Mouse (Mus musculus) Patski (cell line): ENCODE data around the gene Spata16. TPM values are rescaled to one million over a fixed set of nuclear protein-coding genes. Genes with fewer than 3 reads are reported as not detected.

Experiments used
- ATAC-seq: fragments of 100-300 bp; one replicate; pipeline ENCODE4 v1.8.0; 2021
- CTCF ChIA-PET: fragments of 350-600 bp; sonication (Branson Sonifier 250); formaldehyde crosslinking; loops from one replicate; lab custom pipeline; 2022; ENCODE audit warnings: inconsistent platforms; lab: Charles Lee
- POLR2A ChIA-PET: fragments of 350-600 bp; sonication (Branson Sonifier 250); formaldehyde crosslinking; loops from one replicate; lab custom pipeline; 2022; ENCODE audit warnings: antibody characterized with exemption, inconsistent platforms; lab: Charles Lee
- DNase-seq: peaks from one replicate; pipeline ENCODE4 v3.0.0-alpha.2; 2011; ENCODE audit warnings: low read depth, low spot score
- H3K27me3 ChIP-seq: fragments of 371-371 bp; one replicate; pipeline ENCODE4 v1.5.1; 2021
- CTCF ChIP-seq: fragments of 100-300 bp; IDR thresholded peaks from one replicate; pipeline ENCODE4 v1.5.1; 2021
- in situ Hi-C: fragments of 300-500 bp; cut with MboI; formaldehyde crosslinking; loops from 3 replicates; pipeline ENCODE4 v1.11.1; 2018; ENCODE audit warnings: low pct_unique_long_range_greater_than_20kb, mixed read lengths
- polyA plus RNA-seq: library from polyadenylated mRNA; unstranded; gene quantifications from one replicate; pipeline ENCODE4 v1.2.3, GENCODE M21; 2021

The Spata16 gene
- polyA plus RNA-seq, 1 experiment from 2014 or later = not detected

GRCm38 (mm10) chr3:26877291-26877690 lies 239.9 kb downstream of the Spata16 start:
- POLR2A ChIA-PET = no interaction called here
- DNase-seq (no peak), ATAC-seq (no peak)
- no peak for TF ChIP-seq CTCF
- in situ Hi-C loops = no loop called here
- CTCF ChIA-PET = interaction anchor here (1.0 kb wide), 1 partner anchor 33 kb away, joined by 3 read pairs; no protein-coding TSS in a partner anchor
- peaks cover 2% of the 10 kb centered on the region for H3K27me3 ChIP-seq

- no peak for DNase-seq
- no peak for TF ChIP-seq CTCF
- no peak for ATAC-seq
- POLR2A ChIA-PET = no interaction called here
- CTCF ChIA-PET = interaction anchor here (1.0 kb wide), 1 partner anchor 21 kb away, joined by 3 read pairs; no protein-coding TSS in a partner anchor
- peaks cover 13% of the 10 kb centered on the region for H3K27me3 ChIP-seq
- in situ Hi-C loops = no loop called here
Observed at GRCm38 (mm10) chr3:26916607-26917006, 279.2 kb downstream of the Spata16 start.

GRCm38 (mm10) chr3:26920986-26921385 lies 283.6 kb downstream of the Spata16 start:
- ChIA-PET CTCF (interaction anchor here (1.5 to 2.4 kb wide), 3 partner anchors 11 to 20 kb away, joined by 4 to 5 read pairs (median 4); no protein-coding TSS in a partner anchor), POLR2A (no interaction called here)
- DNase-seq (no peak), ATAC-seq (no peak)
- in situ Hi-C loops = no loop called here
- TF ChIP-seq CTCF = no peak
- H3K27me3 ChIP-seq = peaks cover 20% of the 10 kb centered on the region

- DNase-seq (no peak), ATAC-seq (no peak)
- ChIA-PET POLR2A (no interaction called here), CTCF (interaction anchor here (1.5 kb wide), 1 partner anchor 10 kb away, joined by 4 read pairs; no protein-coding TSS in a partner anchor)
- in situ Hi-C loops = no loop called here
- peaks cover 20% of the 10 kb centered on the region for H3K27me3 ChIP-seq
- TF ChIP-seq CTCF = no peak
Observed at GRCm38 (mm10) chr3:26921576-26921975, 284.2 kb downstream of the Spata16 start.

- ChIA-PET POLR2A (no interaction called here), CTCF (no interaction called here)
- peaks cover 28% of the 10 kb centered on the region for H3K27me3 ChIP-seq
- no peak for TF ChIP-seq CTCF
- no peak for ATAC-seq
- in situ Hi-C loops = no loop called here
- no peak for DNase-seq
Observed at GRCm38 (mm10) chr3:26923391-26923790, 286.0 kb downstream of the Spata16 start.

- ChIA-PET CTCF (no interaction called here), POLR2A (no interaction called here)
Observed at GRCm38 (mm10) chr3:26924212-26924611, 286.8 kb downstream of the Spata16 start.

GRCm38 (mm10) chr3:26933079-26933478 lies 295.7 kb downstream of the Spata16 start:
- in situ Hi-C loops = no loop called here
- H3K27me3 ChIP-seq = peaks cover 25% of the 10 kb centered on the region
- no peak for ATAC-seq
- CTCF ChIA-PET = no interaction called here
- POLR2A ChIA-PET = no interaction called here
- TF ChIP-seq CTCF = no peak
- no peak for DNase-seq

More at GRCm38 (mm10) chr3:26924212-26924611, 286.8 kb downstream of the Spata16 start:
- no peak for TF ChIP-seq CTCF
- DNase-seq (no peak), ATAC-seq (no peak)
- H3K27me3 ChIP-seq = peaks cover 32% of the 10 kb centered on the region
- in situ Hi-C loops = no loop called here

- no peak for DNase-seq
- ChIA-PET POLR2A (no interaction called here), CTCF (no interaction called here)
- in situ Hi-C loops = no loop called here
- no peak for ATAC-seq
- no peak for TF ChIP-seq CTCF
- H3K27me3 ChIP-seq = peaks cover 9% of the 10 kb centered on the region
Observed at GRCm38 (mm10) chr3:26936897-26937590, 299.6 kb downstream of the Spata16 start.

- no peak for TF ChIP-seq CTCF
- POLR2A ChIA-PET = no interaction called here
- in situ Hi-C loops = no loop called here
- DNase-seq = no peak
- peaks cover 20% of the 10 kb centered on the region for H3K27me3 ChIP-seq
- ATAC-seq = no peak
- CTCF ChIA-PET = no interaction called here
Observed at GRCm38 (mm10) chr3:26966776-26967175, 329.4 kb downstream of the Spata16 start.

GRCm38 (mm10) chr3:26968852-26969513 lies 331.6 kb downstream of the Spata16 start:
- ATAC-seq (no peak), DNase-seq (no peak)
- CTCF ChIA-PET = interaction anchor here (1.4 kb wide), 1 partner anchor 9 kb away, joined by 3 read pairs; no protein-coding TSS in a partner anchor
- peaks cover 20% of the 10 kb centered on the region for H3K27me3 ChIP-seq
- in situ Hi-C loops = no loop called here
- POLR2A ChIA-PET = interaction anchor here (0.5 kb wide), 1 partner anchor 42 kb away, joined by 3 read pairs; no protein-coding TSS in a partner anchor
- no peak for TF ChIP-seq CTCF

- in situ Hi-C loops = no loop called here
- POLR2A ChIA-PET = no interaction called here
- TF ChIP-seq CTCF = peak; percentile 11
- CTCF ChIA-PET = no interaction called here
- H3K27me3 ChIP-seq = peaks cover 20% of the 10 kb centered on the region
- no peak for DNase-seq
- no peak for ATAC-seq
Observed at GRCm38 (mm10) chr3:26970529-26970928, 333.1 kb downstream of the Spata16 start.
